Mouse (Mus musculus) forebrain, embryonic 15.5 days (tissue): ENCODE results near the gene Ibtk. TPM values are rescaled to one million over a fixed set of nuclear protein-coding genes. Genes with fewer than 3 reads are reported as not detected.

Experiments used
- polyA plus RNA-seq: library from polyadenylated mRNA; unstranded; fragments of >200 nt; fragmentation: Nextera tagmentation; extraction: Ambion mirVana; gene quantifications from 2 replicates; pipeline ENCODE4 v1.2.1, GENCODE M21; 2015

Gene Ibtk
- polyA plus RNA-seq, 1 experiment from 2014 or later, result 33.5 TPM

Other genes with a start within 250 kb of the Ibtk start
- gene Tpbg, start 93.0 kb upstream of the Ibtk start, polyA plus RNA-seq, result 11.7 and 12.0 TPM in 2 replicates